Mouse (Mus musculus): Measurements from ENCODE around the gene Gpr88.

GRCm38 (mm10) chr3:116216261-116216660 is 37.0 kb downstream of the Gpr88 start:
- peak; percentile 62 for TF ChIP-seq EP300 (IDR thresholded peaks at IDR 0.05)
- no peak for TF ChIP-seq CTCF (IDR thresholded peaks at IDR 0.05)
